Mouse (Mus musculus) testis, adult 2 months (tissue): ENCODE data around the gene Rin3.

Experiments used
- CTCF ChIP-seq: fragments of 200-500 bp; IDR thresholded peaks from 2 replicates; pipeline ENCODE4 v1.5.1; 2012; ENCODE audit warnings: low read depth, mild to moderate bottlenecking, inconsistent platforms, low read length, moderate library complexity; ENCODE audit not compliant: control insufficient read depth, insufficient read depth, insufficient replicate concordance
- POLR2A ChIP-seq: fragments of 200-500 bp; IDR thresholded peaks from 2 replicates; pipeline ENCODE4 v1.6.1; 2012; ENCODE audit warnings: low read depth, mild to moderate bottlenecking, inconsistent platforms, low read length, moderate library complexity; ENCODE audit not compliant: control insufficient read depth

DNA sequence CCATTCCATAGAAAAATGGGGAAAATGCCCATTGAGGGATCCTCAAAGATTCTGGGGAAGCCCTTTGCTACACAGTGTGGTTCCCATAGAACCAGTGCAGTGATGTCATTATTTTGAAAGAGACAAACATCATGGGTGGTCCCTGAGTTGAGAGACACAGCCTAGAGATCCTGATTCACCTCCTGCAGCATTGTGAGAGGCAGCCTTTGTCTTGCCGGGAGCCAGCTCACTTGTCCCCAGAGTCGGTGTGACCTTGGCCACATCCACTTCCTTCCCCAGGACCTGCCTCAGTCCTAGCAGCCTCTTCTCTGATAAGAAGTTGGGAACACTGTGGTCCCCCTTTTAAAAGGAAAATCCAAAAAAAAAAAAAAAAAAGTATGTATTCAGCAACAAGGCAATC, 36.3 kb downstream of the Rin3 start:
- TF ChIP-seq CTCF (no peak), POLR2A (no peak)
